Mouse (Mus musculus): ENCODE results near the gene Banp.

The Banp gene

DNA sequence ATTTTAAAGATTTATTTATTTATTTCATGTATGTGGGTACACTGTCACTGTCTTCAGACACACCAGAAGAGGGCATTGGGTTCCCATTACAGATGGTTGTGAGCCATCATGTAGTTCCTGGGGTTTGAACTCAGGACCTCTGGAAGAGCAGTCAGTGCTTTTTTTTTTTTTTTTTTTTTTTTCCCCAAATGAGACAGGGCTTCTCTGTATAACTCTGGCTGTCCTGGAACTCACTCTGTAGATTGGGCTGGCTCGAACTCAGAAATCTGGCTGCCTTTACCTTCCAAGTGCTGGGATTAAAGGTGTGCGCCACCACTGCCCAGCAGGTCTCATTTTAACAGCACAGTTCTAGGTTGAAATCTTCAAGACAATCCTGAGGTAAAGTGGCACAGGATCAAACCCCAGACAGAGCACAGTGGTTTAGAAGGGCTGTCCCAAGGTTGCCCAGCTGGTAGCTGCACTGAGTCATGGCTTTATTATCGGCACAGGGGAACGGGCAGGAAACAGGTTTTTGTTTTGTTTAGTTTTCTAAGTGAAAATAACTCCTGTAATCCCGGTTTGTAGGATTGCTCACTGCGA, at the start of gene Banp:
Gene Banp (plus strand): TSS at position 529 of the 579 bp plus-strand sequence.
- no peak for DNase-seq (ENCODE audit: low spot score in 2 of 2)

DNA sequence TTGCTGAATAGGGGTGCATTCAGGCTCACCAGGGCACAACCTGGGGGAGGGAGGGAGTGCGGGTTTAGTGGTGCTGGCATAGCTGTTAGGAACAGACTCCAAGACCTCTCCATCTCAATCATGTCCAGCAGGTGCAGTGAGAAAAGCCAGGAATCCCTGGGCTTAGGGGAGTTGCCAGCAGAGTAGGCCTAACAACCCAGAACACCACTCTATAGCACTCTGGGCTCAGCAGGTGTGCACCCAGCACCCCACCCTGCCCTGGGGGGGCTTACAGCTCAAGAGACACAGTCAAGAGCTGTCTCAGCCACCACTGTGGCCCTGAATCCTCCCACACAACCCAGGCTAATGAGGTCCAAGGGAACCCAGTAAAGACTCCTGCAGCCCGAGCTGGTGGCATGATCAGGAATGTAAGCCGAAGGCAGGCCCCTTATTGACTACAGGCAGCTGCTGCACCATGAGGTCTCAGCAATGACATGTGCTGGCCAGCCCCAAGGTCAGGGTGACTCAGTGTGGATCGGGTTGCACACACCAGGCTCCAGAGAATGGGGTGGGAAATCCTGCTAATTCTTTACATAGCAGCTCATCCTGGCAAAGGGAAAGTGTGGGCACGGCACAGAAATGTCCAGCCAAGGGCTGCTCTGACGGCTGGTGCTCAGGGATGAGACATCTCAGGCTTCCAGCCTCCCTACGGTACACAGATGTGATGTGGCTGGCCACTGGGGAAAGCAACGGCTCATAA, 47.9 kb upstream of the Banp start:
- DNase-seq (ENCODE audit: low spot score in 2 of 2): peak in 1 of 2 experiments; percentile 31

DNA sequence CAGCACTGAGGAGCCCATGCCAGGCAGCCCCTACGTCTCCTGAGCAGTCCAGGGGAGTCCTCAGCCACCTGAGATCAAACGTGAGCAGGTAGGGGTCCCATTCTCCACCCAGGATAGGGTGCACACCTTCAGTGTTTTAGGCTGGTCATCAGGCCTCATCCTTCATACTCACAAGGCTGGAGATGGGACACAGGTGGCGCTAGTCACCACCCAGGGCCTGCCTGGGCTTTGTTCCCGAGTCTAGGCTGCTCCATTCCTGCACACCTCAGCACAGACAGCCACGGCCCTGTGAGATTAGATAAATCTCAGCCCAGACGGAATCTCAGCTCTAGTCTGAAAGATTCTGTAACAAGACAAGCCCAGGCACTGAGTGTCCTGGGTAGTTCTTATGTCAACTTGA, 45.6 kb upstream of the Banp start:
- no peak for DNase-seq (ENCODE audit: low spot score in 2 of 2)

DNA sequence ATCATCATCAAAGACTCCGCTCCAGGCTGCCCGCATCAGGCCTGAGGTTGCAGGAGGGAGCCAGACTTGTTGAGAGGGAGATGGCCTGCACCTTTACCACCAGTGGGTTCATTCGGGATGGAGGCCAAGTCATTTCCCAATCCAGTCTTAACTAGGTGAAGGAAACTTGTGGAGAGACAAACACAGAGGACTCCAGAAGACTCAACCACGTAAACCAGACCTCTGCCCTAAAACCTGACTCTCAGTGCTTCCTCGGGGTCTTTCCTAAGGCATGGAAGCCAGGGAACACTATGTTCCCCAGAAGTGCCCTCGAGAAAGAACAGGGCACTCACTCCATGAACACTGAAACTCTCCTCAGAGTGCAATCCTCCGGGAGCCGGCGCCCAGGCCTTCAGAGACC, 44.6 kb upstream of the Banp start:
- no peak for DNase-seq (ENCODE audit: low spot score in 2 of 2)

DNA sequence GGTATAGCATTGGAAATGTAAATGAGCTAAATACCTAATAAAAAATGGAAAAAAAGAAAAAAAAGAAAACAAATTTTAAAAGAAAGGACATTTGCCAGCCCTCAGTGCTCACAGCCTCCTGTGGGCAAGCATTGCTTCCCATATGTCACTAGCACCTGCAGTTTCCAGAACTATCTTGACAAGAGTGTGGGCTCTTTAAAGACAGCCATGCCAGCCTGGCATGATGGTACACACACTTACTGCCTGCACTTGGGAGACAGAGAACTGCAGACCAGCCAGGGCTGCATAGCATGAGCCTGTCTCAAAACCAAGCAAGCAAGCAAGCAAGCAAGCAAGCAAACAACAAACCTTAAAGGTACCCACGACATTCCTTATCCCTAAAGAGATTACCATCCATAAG, 44.1 kb upstream of the Banp start:
- no peak for DNase-seq (ENCODE audit: low spot score in 2 of 2)

DNA sequence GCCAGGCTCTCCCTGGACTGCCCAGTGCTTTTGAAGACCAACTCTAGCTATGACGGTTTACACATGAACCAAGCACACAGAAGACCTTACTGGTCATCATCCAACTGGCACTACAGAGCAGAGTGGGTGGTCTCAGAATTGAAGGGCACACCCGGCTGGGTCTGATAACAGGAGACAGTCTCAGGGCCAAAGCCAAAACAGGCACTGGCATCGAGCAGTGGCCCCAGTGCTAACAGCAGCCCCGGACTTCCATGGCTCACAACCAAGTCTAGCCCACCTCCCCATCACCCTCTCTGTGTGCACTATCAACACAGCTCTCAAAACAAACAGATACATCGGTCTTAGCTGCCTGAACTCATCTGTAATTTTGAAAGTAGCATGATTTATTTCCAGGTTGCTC, 43.7 kb upstream of the Banp start:
- no peak for DNase-seq (ENCODE audit: low spot score in 2 of 2)

DNA sequence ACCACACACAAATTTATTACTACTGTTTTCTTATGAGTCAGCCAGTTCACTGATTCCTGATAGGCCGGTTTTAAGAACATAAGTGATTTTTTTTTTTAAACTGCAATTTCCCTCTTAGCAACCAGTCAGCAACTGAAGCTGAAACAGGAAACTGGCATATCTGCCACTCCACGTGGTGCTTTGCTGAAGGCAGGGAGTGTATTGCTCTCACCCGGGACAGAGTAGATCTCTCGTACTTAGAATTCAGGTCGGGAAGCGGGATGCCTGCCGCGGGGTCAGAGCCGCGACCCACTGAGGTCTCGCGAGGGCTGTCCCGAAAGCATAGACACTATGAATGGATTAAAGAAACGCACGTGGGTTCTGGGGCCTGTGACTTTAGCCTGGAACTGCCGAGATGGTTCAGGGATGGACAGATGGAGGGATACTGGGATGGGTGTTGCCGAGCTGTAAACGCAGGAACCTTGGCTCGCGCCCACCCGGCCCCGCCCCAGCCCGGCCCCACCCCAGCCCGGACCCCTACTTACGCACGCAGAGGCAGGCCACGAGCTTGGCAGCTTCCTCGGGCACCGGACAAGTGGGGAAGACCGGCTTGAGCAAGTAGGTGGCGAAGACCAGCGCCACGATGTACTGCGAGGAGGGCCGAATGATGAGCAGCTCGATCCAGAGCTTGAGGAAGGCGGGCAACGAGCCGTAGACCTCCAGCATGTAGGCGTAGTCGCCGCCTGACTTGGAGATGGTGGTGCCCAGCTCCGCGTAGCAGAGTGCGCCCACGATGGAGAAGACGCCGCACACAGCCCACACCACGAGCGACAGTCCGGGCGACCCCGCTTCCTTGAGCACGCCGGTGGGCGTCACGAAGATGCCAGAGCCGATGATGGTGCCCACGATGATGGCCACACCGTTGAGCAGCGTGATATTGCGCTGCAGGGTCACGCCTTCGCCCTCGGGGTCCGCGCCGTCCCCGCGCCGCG, 42.7 kb upstream of the Banp start:
- peak in 1 of 2 experiments; percentile 38 for DNase-seq (ENCODE audit: low spot score in 2 of 2)

DNA sequence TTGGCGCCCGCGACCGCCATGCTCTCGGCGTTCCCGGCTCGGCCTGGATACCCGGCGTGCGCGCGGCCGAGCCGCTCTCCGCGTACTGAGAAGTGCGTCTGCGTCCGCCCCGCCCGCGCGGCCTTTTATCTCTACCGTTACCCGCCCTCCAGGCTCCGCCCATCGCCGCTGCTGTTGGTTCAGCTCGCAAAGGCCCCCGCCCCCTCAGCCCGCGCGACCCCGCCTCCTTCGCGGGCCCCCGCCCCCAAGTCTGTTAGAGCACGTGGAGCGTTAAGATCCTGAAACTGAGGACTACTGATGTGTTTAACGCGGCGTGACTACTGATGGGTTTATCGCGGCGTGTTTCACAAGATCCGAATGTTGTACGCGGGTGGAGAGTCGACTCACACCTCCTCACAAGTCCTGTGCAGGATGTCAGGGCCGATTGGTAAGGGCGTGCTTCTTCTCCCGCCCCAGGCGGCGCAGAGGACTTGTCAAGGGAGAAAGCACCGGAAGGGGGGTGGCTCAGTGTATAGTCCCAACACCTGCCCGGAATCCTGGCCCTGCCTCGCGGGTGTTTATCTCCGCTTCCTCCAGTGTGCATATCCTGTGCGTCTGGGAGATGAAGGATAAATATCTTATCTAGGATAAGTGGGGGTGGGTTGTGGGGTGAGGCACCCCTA, 41.8 kb upstream of the Banp start, which contains the start of gene Slc7a5:
Gene Slc7a5 (minus strand): TSS at position 108 of the 662 bp plus-strand sequence.
- DNase-seq (ENCODE audit: low spot score in 2 of 2): peak; percentile 85 to 92

DNA sequence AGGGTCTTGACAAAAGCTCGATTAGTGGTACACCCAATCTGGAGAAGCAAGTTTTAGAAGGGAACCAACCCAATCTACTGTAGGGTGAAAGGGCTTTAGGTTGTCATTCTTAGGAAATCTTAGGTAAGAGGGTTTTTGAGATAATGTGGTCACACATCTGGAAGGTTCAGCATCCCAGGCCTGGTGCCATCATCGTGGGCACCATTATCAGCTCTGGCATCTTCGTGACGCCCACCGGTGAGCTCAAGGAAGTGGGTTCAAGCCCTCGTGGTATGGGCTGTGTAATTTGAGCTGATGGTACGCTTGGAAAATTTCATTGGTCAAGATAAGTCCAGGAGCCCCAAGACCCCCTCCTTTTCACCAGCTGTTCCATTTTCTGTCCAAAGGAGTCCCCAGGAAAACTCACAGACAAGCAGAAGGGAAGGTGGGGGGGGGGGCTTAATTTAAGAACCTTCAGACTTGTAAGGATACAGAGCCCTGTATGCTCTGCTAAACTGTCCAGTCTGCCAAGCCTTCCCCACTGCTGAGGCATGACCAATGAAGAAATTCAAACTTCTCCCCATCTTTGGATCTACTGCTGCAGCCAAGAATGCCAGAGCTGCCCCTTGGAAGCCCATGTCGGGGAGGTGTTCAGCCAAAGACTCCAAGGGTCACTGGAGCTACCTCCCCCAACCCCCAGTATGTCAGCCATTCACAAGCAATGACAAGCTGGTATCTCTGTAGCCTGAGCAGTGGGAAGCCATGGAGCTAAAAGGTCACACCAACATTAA, 41.0 kb upstream of the Banp start:
- DNase-seq (ENCODE audit: low spot score in 2 of 2): no peak

DNA sequence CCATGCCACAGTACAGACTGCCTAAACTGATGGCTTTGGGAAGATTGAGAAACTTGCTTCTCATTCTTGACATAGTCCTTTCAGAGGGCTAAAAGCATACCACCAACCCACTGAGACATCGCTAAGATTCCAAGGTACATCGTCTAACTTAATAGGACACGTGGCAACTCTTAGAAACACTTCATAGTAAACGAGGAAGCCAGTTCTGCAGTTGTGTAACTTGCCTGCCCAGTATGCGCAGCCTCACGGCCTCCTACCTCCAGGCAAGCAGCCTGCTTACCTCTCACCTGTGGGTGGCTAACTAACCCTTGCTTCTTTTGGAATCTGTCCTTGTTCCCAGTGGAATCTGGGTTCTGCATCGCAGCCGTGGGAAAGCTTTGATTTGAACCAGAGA, 40.4 kb upstream of the Banp start:
- no peak for DNase-seq (ENCODE audit: low spot score in 2 of 2)

DNA sequence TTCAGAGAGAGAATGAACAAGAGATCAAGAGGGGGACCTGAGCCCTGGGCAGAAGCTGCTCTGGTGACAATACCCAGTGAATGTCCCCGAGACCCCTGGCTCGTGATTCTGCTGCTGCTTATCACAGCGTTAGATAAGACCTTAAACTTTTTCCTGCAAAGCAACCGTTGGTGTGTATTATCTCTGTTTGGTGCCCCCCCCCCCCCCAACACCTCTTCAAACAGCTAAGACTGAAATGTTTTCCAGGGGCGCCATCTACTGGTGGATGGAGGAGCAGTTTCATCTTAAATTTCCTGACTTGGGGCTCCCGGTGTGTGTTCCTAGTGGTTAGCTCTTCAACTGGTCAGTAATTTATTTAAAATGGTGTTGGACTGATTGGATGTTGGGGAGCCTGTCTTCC, 39.9 kb upstream of the Banp start:
- peak in 1 of 2 experiments; percentile 56 for DNase-seq (ENCODE audit: low spot score in 2 of 2)

DNA sequence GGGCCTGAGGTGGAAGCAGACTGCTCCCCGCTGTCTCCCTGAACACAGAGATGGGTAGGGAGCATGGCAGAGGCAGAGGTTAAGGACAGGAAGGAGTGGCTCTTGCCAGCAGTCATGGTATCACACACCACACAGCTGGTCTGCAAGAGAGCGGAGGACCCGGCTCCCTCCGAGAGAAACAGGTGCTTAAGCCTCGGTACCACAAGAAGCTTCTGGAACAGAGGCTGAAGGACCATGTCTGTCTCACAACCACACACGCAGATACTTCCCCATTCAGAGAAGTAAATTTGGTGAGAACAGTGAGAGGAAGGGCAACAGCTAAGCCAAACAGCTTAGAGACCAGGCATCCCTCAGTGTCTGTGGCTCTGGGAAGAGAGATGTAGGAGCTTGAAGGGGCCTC, 38.1 kb upstream of the Banp start:
- DNase-seq (ENCODE audit: low spot score in 2 of 2): no peak

DNA sequence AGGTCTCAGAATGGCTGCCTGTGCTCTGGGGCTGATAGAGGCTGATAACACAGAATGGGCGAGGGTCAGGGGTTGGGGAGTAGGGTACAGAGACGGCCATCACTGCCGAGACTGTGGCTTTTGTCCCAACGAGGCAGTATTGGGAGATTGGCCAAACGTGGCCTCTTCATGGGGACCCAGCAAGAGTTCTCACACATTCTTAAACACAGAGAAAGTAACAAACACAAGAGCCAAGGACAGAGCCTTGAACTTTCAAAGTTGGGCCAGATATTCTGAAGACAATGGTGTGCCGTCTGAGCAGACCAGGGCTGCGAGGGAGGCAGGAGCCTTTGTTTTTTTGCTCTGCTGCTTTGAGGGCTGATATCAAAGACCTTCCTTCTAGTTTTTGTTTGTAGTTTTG, 37.6 kb upstream of the Banp start:
- DNase-seq (ENCODE audit: low spot score in 2 of 2): no peak

DNA sequence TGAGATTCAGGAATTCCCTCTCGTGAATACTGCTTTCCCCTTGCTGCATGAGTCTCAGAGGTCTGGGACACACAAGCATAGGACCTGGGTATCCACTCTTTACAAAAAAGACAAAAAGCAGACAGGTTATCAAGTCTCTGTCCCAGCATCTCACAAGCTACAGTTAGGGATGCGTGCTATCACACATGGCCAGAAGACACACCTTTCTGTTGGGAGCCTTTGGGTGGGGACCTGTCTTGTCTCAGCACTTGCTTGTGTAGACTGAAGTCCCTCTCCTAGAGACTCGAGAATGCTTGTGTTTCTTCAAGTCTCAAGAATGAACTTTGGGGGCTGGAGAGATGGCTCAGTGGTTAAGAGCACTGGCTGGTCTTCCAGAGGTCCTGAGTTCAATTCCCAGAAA, 36.7 kb upstream of the Banp start:
- no peak for DNase-seq (ENCODE audit: low spot score in 2 of 2)

DNA sequence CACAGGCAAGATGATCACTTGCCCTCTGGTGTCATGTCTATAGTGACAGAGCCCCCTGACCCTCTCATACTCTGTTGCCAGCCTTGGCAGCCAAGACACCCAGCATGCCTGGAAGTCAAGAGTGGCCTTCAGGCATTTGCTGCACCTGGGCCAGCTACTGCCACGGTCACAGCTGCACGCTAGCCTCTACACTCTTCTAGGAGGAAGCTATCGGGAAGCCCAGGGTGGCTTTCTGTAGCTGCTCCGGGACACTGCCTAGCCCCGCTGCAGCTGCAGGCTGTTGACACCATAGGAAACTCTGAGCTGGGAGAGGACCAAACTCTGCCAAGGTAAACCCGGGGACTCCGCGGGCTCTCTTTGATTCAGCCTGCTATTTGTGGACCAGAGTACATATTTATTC, 36.2 kb upstream of the Banp start:
- DNase-seq (ENCODE audit: low spot score in 2 of 2): no peak

DNA sequence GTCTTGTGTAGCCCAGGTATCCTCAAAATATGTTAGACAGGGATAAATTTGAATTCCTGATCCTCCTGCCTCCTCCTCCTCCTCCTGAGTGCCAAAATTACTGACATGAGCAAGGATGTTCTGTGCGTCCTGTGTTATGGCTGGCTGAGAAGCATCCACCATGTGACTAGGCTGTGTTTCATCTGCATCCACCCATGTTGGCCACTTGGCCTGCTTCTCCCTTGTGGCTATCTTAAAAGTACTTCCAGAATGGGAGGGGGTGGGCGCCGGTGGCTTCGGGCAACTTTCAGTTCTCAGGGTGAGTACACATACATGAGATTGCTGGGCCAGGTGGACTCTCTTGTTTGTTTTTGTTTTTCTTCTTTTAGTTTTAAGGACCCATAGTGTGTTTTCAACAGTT, 30.4 kb upstream of the Banp start:
- no peak for DNase-seq (ENCODE audit: low spot score in 2 of 2)

DNA sequence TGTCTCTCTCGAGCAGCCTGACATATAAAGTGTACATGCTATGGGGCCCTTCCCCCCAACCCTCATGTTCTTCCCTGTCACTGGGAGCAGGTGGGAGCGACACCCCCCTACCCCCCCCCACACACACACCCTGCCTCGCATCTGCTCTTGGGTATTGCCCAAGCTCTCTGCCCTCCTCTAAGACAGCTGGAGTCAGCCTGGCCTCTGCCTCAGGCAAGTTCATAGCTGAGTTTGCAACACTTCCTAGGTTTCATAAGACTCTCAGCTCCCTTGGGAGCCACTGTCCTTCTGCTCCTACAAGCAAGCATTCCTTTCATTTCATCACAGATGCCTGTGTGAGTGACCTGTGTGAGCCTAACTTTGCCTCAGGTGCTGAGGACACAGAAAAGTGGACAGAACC, 29.8 kb upstream of the Banp start:
- no peak for DNase-seq (ENCODE audit: low spot score in 2 of 2)

DNA sequence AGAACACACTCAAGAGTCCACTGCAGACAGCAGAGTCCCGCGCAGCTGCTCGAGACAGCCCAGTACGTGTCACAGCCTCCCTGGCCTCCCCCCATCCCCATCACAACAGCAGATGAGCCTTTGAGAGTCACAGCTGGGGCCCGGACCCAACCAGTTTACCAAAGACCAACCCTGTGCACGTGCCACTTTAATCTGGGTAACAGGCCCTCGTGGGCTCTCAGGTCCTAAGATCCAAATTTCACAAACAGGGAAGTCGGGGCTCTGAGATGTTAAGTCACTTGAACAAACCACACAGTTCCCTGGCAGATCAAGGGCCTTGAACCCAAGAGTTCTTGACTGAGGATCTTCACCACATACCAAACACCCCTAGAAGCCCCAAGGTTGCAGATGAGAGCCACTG, 28.0 kb upstream of the Banp start:
- no peak for DNase-seq (ENCODE audit: low spot score in 2 of 2)

DNA sequence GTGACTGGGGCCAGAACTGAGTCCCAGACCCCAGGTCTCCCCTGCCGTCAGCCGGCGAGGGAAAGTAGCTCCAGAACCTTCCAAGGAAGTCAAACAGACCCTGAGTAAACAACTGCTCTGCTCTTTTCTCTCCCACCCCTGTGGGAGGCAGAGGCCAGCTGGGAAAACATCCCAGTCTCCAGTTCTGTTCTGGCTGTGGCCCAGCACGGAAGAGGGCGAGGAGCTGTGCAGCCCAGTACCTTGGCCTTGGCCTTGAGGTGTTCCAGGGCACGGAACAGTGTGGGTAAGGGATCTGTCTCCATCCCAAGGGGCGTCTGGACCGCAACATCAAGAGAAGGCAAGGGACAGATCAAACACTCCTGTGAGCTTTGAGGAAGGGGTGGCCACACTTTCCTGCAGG, 27.4 kb upstream of the Banp start:
- no peak for DNase-seq (ENCODE audit: low spot score in 2 of 2)

DNA sequence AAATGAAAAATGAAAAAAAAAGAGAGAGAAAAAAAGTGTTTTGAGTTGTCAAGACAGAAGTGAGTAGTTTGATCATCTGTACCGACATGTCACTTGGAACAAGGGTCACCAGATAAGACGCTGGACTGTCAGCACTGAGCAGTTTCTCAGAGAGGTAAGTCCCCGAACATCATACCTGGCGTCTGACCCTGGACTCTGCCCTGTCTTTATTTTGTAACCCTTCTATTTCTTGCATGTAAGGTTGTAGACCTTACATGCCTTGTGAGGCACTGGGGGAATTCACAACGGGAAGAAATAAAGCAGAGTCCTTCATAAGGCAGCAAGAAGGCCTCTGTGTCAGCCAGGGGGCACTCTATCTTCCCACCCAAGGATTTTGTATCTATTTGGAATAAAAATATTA, 24.9 kb upstream of the Banp start:
- no peak for DNase-seq (ENCODE audit: low spot score in 2 of 2)

DNA sequence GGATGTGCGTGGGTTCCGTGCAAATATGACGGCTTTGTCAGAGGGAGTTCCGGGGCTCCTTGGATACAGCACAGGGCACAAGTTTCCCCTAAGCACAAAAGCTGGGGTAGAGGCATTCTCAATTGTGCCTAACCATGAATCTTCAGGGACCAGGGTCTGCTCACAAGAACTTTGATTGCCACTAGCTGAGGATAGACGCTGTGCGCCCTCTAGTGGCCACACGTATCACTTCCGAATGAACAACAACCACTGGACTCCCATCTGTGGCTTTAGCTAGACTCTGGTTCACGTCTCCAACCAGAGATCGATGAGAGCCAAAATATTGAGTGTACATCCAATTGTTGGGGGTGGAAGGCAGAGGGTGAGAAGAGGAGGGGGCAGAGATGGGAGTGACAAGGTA, 23.9 kb upstream of the Banp start:
- peak; percentile 38 to 62 for DNase-seq (ENCODE audit: low spot score in 2 of 2)

Data from urinary bladder, adult 18-20 months (tissue).